In genomic region chr16:38090341-38091005, GRCm38 (mm10) we compare ENCODE assay signal across 8 mouse cellular contexts. TPM values are rescaled to one million over a fixed set of nuclear protein-coding genes. Genes with fewer than 3 reads are reported as not detected.
A peak's percentile ranks its signal among the peaks of the same experiment; 100 is the strongest.
DNase-seq lines count a peak whose midpoint lies in the region; ATAC-seq and TF ChIP-seq lines count a peak whose summit lies in the region.

No protein-coding gene starts in this region.

- H3K36me3 ChIP-seq in ES-Bruce4 (ENCODE audit: control insufficient read depth, insufficient read depth, low read length, poor library complexity, severe bottlenecking) = peaks cover 6% of the 10 kb centered on the region; the same call in 1 of the 2 replicates
- no peaks in the 10 kb centered on the region for H3K36me3 ChIP-seq in embryonic facial prominence, embryonic 15.5 days
- peaks cover 12% of the 10 kb centered on the region; the same call in 1 of the 2 replicates for H3K36me3 ChIP-seq in limb, embryonic 10.5 days

- under 1% methylated on average over 17 of the region's 17 CpGs for WGBS in embryonic facial prominence, embryonic 15.5 days
- under 1% methylated on average over 17 of the region's 17 CpGs for WGBS in limb, embryonic 10.5 days

- no peak for ATAC-seq in embryonic facial prominence, embryonic 15.5 days (ENCODE audit: insufficient number of reproducible peaks, low FRiP score, low TSS enrichment, low read depth)

- no peaks in the 10 kb centered on the region for H3K9me3 ChIP-seq in ES-Bruce4 (replicated peaks; ENCODE audit: control insufficient read depth, insufficient read depth, low read length, poor library complexity, severe bottlenecking)
- H3K9me3 ChIP-seq in embryonic facial prominence, embryonic 15.5 days (replicated peaks) = no peaks in the 10 kb centered on the region
- H3K9me3 ChIP-seq in limb, embryonic 10.5 days (replicated peaks) = no peaks in the 10 kb centered on the region

- H3K4me2 ChIP-seq in embryonic facial prominence, embryonic 15.5 days (replicated peaks) = peak overlapping the region; percentile 52

- TF ChIP-seq EP300 in ES-Bruce4 (IDR thresholded peaks at IDR 0.05; ENCODE audit: insufficient read depth, low read depth, low read length) = no peak

- H3K4me3 ChIP-seq in ES-Bruce4 (ENCODE audit: low read depth, low read length) = peak overlapping the region; percentile 99
- H3K4me3 ChIP-seq in embryonic facial prominence, embryonic 15.5 days (replicated peaks) = peak overlapping the region; percentile 97
- H3K4me3 ChIP-seq in limb, embryonic 10.5 days = peak overlapping the region; percentile 93

- TF ChIP-seq POLR2A in ES-Bruce4 (IDR thresholded peaks at IDR 0.05; ENCODE audit: insufficient read depth, low read length) = no peak

- H3K27me3 ChIP-seq in ES-Bruce4 (ENCODE audit: control insufficient read depth, insufficient read depth, low read length, poor library complexity, severe bottlenecking) = no peaks in the 10 kb centered on the region
- H3K27me3 ChIP-seq in embryonic facial prominence, embryonic 15.5 days = no peaks in the 10 kb centered on the region
- no peaks in the 10 kb centered on the region for H3K27me3 ChIP-seq in limb, embryonic 10.5 days (ENCODE audit: low read depth, poor library complexity, severe bottlenecking)

- no peak for TF ChIP-seq CTCF in ES-Bruce4 (IDR thresholded peaks at IDR 0.05; ENCODE audit: low read depth, low read length)

- H3K27ac ChIP-seq in ES-Bruce4 (ENCODE audit: insufficient read depth, low read length) = no peak overlapping the region
- H3K27ac ChIP-seq in embryonic facial prominence, embryonic 15.5 days (replicated peaks) = peak overlapping the region; percentile 100
- H3K27ac ChIP-seq in limb, embryonic 10.5 days = peak overlapping the region; percentile 99

- H3K4me1 ChIP-seq in ES-Bruce4 (ENCODE audit: control insufficient read depth, insufficient read depth, low read length) = peaks cover 2% of the 10 kb centered on the region
- H3K4me1 ChIP-seq in embryonic facial prominence, embryonic 15.5 days = peaks cover 33% of the 10 kb centered on the region
- H3K4me1 ChIP-seq in limb, embryonic 10.5 days = peaks cover 26% of the 10 kb centered on the region

- peak overlapping the region; percentile 99 for H3K9ac ChIP-seq in ES-Bruce4 (ENCODE audit: low read depth, poor library complexity, severe bottlenecking)
- H3K9ac ChIP-seq in embryonic facial prominence, embryonic 15.5 days = peak overlapping the region; percentile 99

- peak; percentile 87 for DNase-seq in heart, adult 11 months
- no peak for DNase-seq in heart, postnatal 4 days
- DNase-seq in limb, embryonic 10.5 days (ENCODE audit: low spot score) = peak; percentile 36
- peak; percentile 34 for DNase-seq in neural tube, embryonic 10.5 days (ENCODE audit: extremely low spot score, low spot score)
- DNase-seq in ovary, postnatal 10 days (ENCODE audit: low spot score) = no peak
- no peak for DNase-seq in urinary bladder, postnatal 25 days (ENCODE audit: low spot score)

RNA-seq across cellular contexts. Expression of gene Gsk3b, which starts 1.7 kb away (rescaled TPM):
- 10 to 100 TPM; 74.5 to 76.9 TPM for total RNA-seq in heart, postnatal 4 days (2021)
- 47.8 and 51.6 TPM in 2 replicates for polyA plus RNA-seq in ES-Bruce4 (2011; ENCODE audit: insufficient read depth, insufficient read length, low read depth, missing spikeins)
- polyA plus RNA-seq in embryonic facial prominence, embryonic 15.5 days (2015; fragmentation: Nextera tagmentation; extraction: Ambion mirVana) = 56.8 and 59.9 TPM in 2 replicates
- 46.1 and 59.4 TPM in 2 replicates for polyA plus RNA-seq in limb, embryonic 10.5 days (2016; fragmentation: Nextera tagmentation; extraction: Ambion mirVana)

Comparison
In these comparisons a context has a peak if more than half of its experiments do, and no peak if none do; other contexts are left out.
1. DNase-seq: peak in heart, adult 11 months (single experiment), limb, embryonic 10.5 days (single experiment) and neural tube, embryonic 10.5 days (single experiment); none in heart, postnatal 4 days (single experiment), ovary, postnatal 10 days (single experiment) and urinary bladder, postnatal 25 days (single experiment).
2. Peak in every context shown above with its lines, with median percentiles within 50 percentile points of each other: H3K4me3 ChIP-seq.